ENCODE assay signal across 9 mouse cellular contexts in the genomic region with DNA sequence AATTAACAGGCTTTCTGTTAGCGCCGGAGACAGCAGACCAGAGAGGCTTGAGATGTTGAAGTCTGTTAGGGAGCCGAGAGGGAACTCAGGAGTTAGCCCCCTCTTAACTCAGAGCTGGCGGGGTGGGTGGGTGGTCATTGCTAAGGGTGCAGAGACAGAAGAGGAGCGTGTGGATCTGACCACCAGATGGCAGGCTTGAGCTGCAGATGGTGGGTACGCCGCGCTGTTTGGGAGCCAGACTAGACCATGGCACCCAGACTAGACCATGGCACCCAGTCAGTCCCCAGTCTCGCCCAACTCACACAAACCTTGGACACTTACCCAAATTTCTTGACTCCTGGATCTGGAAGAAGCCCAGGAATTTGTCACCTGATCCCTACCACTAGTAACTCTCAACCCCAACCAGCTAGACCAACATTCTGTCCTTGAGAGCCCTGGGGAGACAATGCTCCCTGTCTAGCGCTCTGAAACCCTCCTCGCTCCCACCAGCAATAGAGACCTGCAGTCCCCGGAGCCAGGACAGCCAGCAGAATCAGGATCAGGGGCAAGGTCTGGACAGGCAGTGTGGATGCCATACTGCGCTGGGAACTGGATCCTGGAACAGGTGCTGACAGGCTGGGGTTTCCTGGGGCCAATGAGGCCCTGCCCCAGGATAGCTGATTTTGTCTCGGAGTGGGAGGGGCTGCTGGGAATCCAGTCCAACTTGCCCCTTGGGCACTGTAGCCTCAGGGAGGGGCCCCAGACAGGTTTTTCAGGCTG. TPM values are rescaled to one million over a fixed set of nuclear protein-coding genes. Genes with fewer than 3 reads are reported as not detected.
DNase-seq lines count a peak whose midpoint lies in the region; ATAC-seq and TF ChIP-seq lines count a peak whose summit lies in the region.
"Had no signal": no experiment of that assay in that cellular context is flagged by ENCODE, and none has a peak within 500 bp of the region (broad histone marks: within the 10 kb centered on the region; RNA-seq: fewer than 3 reads in every experiment).

No protein-coding gene starts in this region.

- peak; percentile 89 for TF ChIP-seq RAD21 in CH12.LX (IDR thresholded peaks at IDR 0.05; ENCODE audit: low read depth, low read length)

- peaks cover 4 to 18% of the 10 kb centered on the region in 2 experiments for H3K4me1 ChIP-seq in CH12.LX (ENCODE audit: control insufficient read depth in 1 of 2, insufficient read depth in 2 of 2)
- peaks cover 39% of the 10 kb centered on the region for H3K4me1 ChIP-seq in forebrain, embryonic 12.5 days
- no peaks in the 10 kb centered on the region for H3K4me1 ChIP-seq in liver, embryonic 15.5 days (replicated peaks)
- H3K4me1 ChIP-seq in neural tube, embryonic 12.5 days: peaks cover 31% of the 10 kb centered on the region
- peaks cover 4% of the 10 kb centered on the region for H3K4me1 ChIP-seq in stomach, embryonic 16.5 days (ENCODE audit: control insufficient read depth, insufficient read depth, low read length)

- H3K79me2 ChIP-seq in CH12.LX (replicated peaks; ENCODE audit: control insufficient read depth, extremely low read depth, insufficient read depth, poor library complexity, severe bottlenecking): no peaks in the 10 kb centered on the region

- TF ChIP-seq EP300 in CH12.LX (IDR thresholded peaks at IDR 0.05; ENCODE audit: low read length): no peak

- peaks cover 4% of the 10 kb centered on the region for H3K27me3 ChIP-seq in CH12.LX (replicated peaks)
- peaks cover 27% of the 10 kb centered on the region; the same call in 1 of the 2 replicates for H3K27me3 ChIP-seq in forebrain, embryonic 12.5 days
- peaks cover 48% of the 10 kb centered on the region for H3K27me3 ChIP-seq in liver, embryonic 15.5 days
- peaks cover 7% of the 10 kb centered on the region; the same call in 1 of the 2 replicates for H3K27me3 ChIP-seq in neural tube, embryonic 12.5 days (replicated peaks)
- no peaks in the 10 kb centered on the region for H3K27me3 ChIP-seq in stomach, embryonic 16.5 days (ENCODE audit: control insufficient read depth, insufficient read depth, low read length)

- peak; percentile 69 for ATAC-seq in forebrain, embryonic 12.5 days (ENCODE audit: low FRiP score)
- ATAC-seq in liver, embryonic 15.5 days (ENCODE audit: insufficient read depth): peak; percentile 37; the same call in 1 of the 2 replicates
- ATAC-seq in neural tube, embryonic 12.5 days (ENCODE audit: low FRiP score, low read depth): peak; percentile 69; the same call in 1 of the 2 replicates
- ATAC-seq in stomach, embryonic 16.5 days (ENCODE audit: insufficient read depth, low FRiP score): peak; percentile 82; the same call in 1 of the 2 replicates

- H3K9ac ChIP-seq in CH12.LX (ENCODE audit: insufficient read depth, low read depth): no peak overlapping the region
- peak overlapping the region; percentile 12; the same call in 1 of the 2 replicates for H3K9ac ChIP-seq in forebrain, embryonic 12.5 days
- no peak overlapping the region for H3K9ac ChIP-seq in liver, embryonic 15.5 days
- no peak overlapping the region for H3K9ac ChIP-seq in neural tube, embryonic 12.5 days
- peak overlapping the region; percentile 35; the same call in 1 of the 2 replicates for H3K9ac ChIP-seq in stomach, embryonic 16.5 days (ENCODE audit: low read length)

- in situ Hi-C loops in CH12.LX (cut with MboI; ENCODE audit: low pct_ligation_motif_present, low pct_unique_long_range_greater_than_20kb, low sequenced_read_pairs): no loop called here

- TF ChIP-seq CTCF in CH12.LX (conservative IDR thresholded peaks at IDR 0.05 in 1 of 2, IDR thresholded peaks at IDR 0.05 in 1 of 2; ENCODE audit: low read depth in 2 of 2, low read length in 2 of 2): peak; percentile 58 to 89; a peak in 3 of 4 replicates

- WGBS in forebrain, embryonic 12.5 days: 8% methylated on average over 14 of the region's 14 CpGs
- WGBS in liver, embryonic 15.5 days (ENCODE audit: insufficient replicate concordance): 13% methylated on average over 14 of the region's 14 CpGs
- WGBS in neural tube, embryonic 12.5 days: 10% methylated on average over 14 of the region's 14 CpGs
- 8% methylated on average over 14 of the region's 14 CpGs for WGBS in stomach, embryonic 16.5 days

- no peak overlapping the region for H3K4me3 ChIP-seq in CH12.LX (replicated peaks in 1 of 3; ENCODE audit: low read depth in 2 of 3, low read length in 2 of 3, poor library complexity in 1 of 3)
- H3K4me3 ChIP-seq in forebrain, embryonic 12.5 days (replicated peaks): no peak overlapping the region
- H3K4me3 ChIP-seq in liver, embryonic 15.5 days (replicated peaks): no peak overlapping the region
- no peak overlapping the region for H3K4me3 ChIP-seq in neural tube, embryonic 12.5 days
- peak overlapping the region; percentile 10; the same call in 1 of the 2 replicates for H3K4me3 ChIP-seq in stomach, embryonic 16.5 days (replicated peaks; ENCODE audit: low read length)

- peak; percentile 78 for DNase-seq in CH12.LX (ENCODE audit: extremely low read depth)
- peak; percentile 54 for DNase-seq in c-Kit-positive CD71-positive TER-119-positive erythroid progenitor cells, embryonic 14.5 days (ENCODE audit: low spot score)
- DNase-seq in heart, postnatal 10 days: peak; percentile 85 to 94
- DNase-seq in kidney, postnatal 36 days: peak; percentile 77 to 95

- no peak overlapping the region for H3K4me2 ChIP-seq in CH12.LX (ENCODE audit: insufficient read depth, low read depth, poor library complexity, severe bottlenecking)
- H3K4me2 ChIP-seq in forebrain, embryonic 12.5 days: no peak overlapping the region
- no peak overlapping the region for H3K4me2 ChIP-seq in liver, embryonic 15.5 days
- H3K4me2 ChIP-seq in neural tube, embryonic 12.5 days (replicated peaks): no peak overlapping the region
- peak overlapping the region; percentile 33; the same call in 1 of the 2 replicates for H3K4me2 ChIP-seq in stomach, embryonic 16.5 days (ENCODE audit: low read depth, low read length)

- H3K27ac ChIP-seq in CH12.LX (ENCODE audit: insufficient read depth, low read depth): no peak overlapping the region
- H3K27ac ChIP-seq in forebrain, embryonic 12.5 days: peak overlapping the region; percentile 20; the same call in 1 of the 2 replicates
- no peak overlapping the region for H3K27ac ChIP-seq in liver, embryonic 15.5 days (replicated peaks)
- no peak overlapping the region for H3K27ac ChIP-seq in neural tube, embryonic 12.5 days
- H3K27ac ChIP-seq in stomach, embryonic 16.5 days (ENCODE audit: low read length): peak overlapping the region; percentile 58; the same call in 1 of the 2 replicates

- TF ChIP-seq POLR2A in CH12.LX (IDR thresholded peaks at IDR 0.05; ENCODE audit: low read depth, low read length): no peak

- peaks cover under 1% of the 10 kb centered on the region for H3K9me3 ChIP-seq in CH12.LX (replicated peaks; ENCODE audit: low read length)
- H3K9me3 ChIP-seq in forebrain, embryonic 12.5 days: no peaks in the 10 kb centered on the region
- H3K9me3 ChIP-seq in liver, embryonic 15.5 days (replicated peaks): no peaks in the 10 kb centered on the region
- no peaks in the 10 kb centered on the region for H3K9me3 ChIP-seq in neural tube, embryonic 12.5 days
- no peaks in the 10 kb centered on the region for H3K9me3 ChIP-seq in stomach, embryonic 16.5 days (replicated peaks; ENCODE audit: control insufficient read depth, low read length)

- no peaks in the 10 kb centered on the region for H3K36me3 ChIP-seq in CH12.LX (replicated peaks in 1 of 2; ENCODE audit: control insufficient read depth in 1 of 2, insufficient read depth in 1 of 2, low read length in 1 of 2)
- H3K36me3 ChIP-seq in forebrain, embryonic 12.5 days (replicated peaks): no peaks in the 10 kb centered on the region
- H3K36me3 ChIP-seq in liver, embryonic 15.5 days (replicated peaks): no peaks in the 10 kb centered on the region
- H3K36me3 ChIP-seq in neural tube, embryonic 12.5 days: no peaks in the 10 kb centered on the region
- no peaks in the 10 kb centered on the region for H3K36me3 ChIP-seq in stomach, embryonic 16.5 days (ENCODE audit: control insufficient read depth, insufficient read depth, low read length)

- intact Hi-C loops in heart, postnatal 10 days (cut with DNase I): loop anchor here (1.0 kb wide), 3 partner anchors 23 to 198 kb away; no protein-coding TSS in a partner anchor

- dilution Hi-C loops in CH12.LX (cut with MboI; ENCODE audit: extremely low pct_ligation_motif_present, extremely low pct_unique_long_range_greater_than_20kb, low sequenced_read_pairs): no loop called here

RNA-seq across cellular contexts. Expression of gene Upk2, which starts 0.5 kb away (rescaled TPM):
- total RNA-seq in CH12.LX (2012; rRNA removed) (not detected in 2 replicates), CH12.LX (2014; rRNA removed) (not detected in 2 replicates)
- polyA plus RNA-seq in CH12.LX (2012; ENCODE audit: insufficient read length, low read depth): not detected in 2 replicates
- 0.29 TPM in 1 of 2 replicates, not detected in the other for polyA plus RNA-seq in forebrain, embryonic 12.5 days (2016; fragmentation: Nextera tagmentation; extraction: Ambion mirVana)
- total RNA-seq in heart, postnatal 10 days (2021): not detected
- polyA plus RNA-seq in liver, embryonic 15.5 days (2015; fragmentation: Nextera tagmentation; extraction: Ambion mirVana): not detected in 2 replicates
- polyA plus RNA-seq in neural tube, embryonic 12.5 days (2016; fragmentation: Nextera tagmentation; extraction: Ambion mirVana): 0.35 TPM in 1 of 2 replicates, not detected in the other
- 31.1 and 39.0 TPM in 2 replicates for polyA plus RNA-seq in stomach, embryonic 16.5 days (2015; fragmentation: Nextera tagmentation; extraction: Ambion mirVana)
- polyA plus RNA-seq: frontal cortex, adult 2 months had no signal

RNA-seq across cellular contexts. Expression of gene Foxr1, which starts 13.4 kb away (rescaled TPM):
- total RNA-seq in CH12.LX (2012; rRNA removed) (0.08 and 0.21 TPM in 2 replicates), CH12.LX (2014; rRNA removed) (not detected in 2 replicates)
- polyA plus RNA-seq in CH12.LX (2012; ENCODE audit: insufficient read length, low read depth): 1.4 and 1.5 TPM in 2 replicates
- polyA plus RNA-seq in forebrain, embryonic 12.5 days (2016; fragmentation: Nextera tagmentation; extraction: Ambion mirVana): not detected in 2 replicates
- total RNA-seq in heart, postnatal 10 days (2021): not detected
- polyA plus RNA-seq in liver, embryonic 15.5 days (2015; fragmentation: Nextera tagmentation; extraction: Ambion mirVana): 0.06 TPM in 1 of 2 replicates, not detected in the other
- polyA plus RNA-seq in neural tube, embryonic 12.5 days (2016; fragmentation: Nextera tagmentation; extraction: Ambion mirVana): not detected in 2 replicates
- polyA plus RNA-seq in stomach, embryonic 16.5 days (2015; fragmentation: Nextera tagmentation; extraction: Ambion mirVana): not detected in 2 replicates
- polyA plus RNA-seq: frontal cortex, adult 2 months had no signal

RNA-seq across cellular contexts. Expression of gene Bcl9l, which starts 28.3 kb away (rescaled TPM):
- total RNA-seq in CH12.LX (2012; rRNA removed): 0.88 and 1.6 TPM in 2 replicates
- total RNA-seq in CH12.LX (2014; rRNA removed): 0.08 and 0.67 TPM in 2 replicates
- polyA plus RNA-seq in CH12.LX (2012; ENCODE audit: insufficient read length, low read depth): 6.2 and 7.5 TPM in 2 replicates
- 10.6 and 10.7 TPM in 2 replicates for polyA plus RNA-seq in forebrain, embryonic 12.5 days (2016; fragmentation: Nextera tagmentation; extraction: Ambion mirVana)
- 10 to 100 TPM; 66.8 to 73.0 TPM for total RNA-seq in heart, postnatal 10 days (2021)
- 1.9 and 2.3 TPM in 2 replicates for polyA plus RNA-seq in liver, embryonic 15.5 days (2015; fragmentation: Nextera tagmentation; extraction: Ambion mirVana)
- 9.3 and 10.9 TPM in 2 replicates for polyA plus RNA-seq in neural tube, embryonic 12.5 days (2016; fragmentation: Nextera tagmentation; extraction: Ambion mirVana)
- 9.0 and 10.6 TPM in 2 replicates for polyA plus RNA-seq in stomach, embryonic 16.5 days (2015; fragmentation: Nextera tagmentation; extraction: Ambion mirVana)

RNA-seq across cellular contexts. Expression of gene Ccdc84, which starts 35.9 kb away (rescaled TPM):
- 25.4 and 30.4 TPM in 2 replicates for total RNA-seq in CH12.LX (2012; rRNA removed)
- 21.7 and 26.0 TPM in 2 replicates for total RNA-seq in CH12.LX (2014; rRNA removed)
- polyA plus RNA-seq in CH12.LX (2012; ENCODE audit: insufficient read length, low read depth): 16.5 and 18.3 TPM in 2 replicates
- 30.3 and 32.2 TPM in 2 replicates for polyA plus RNA-seq in forebrain, embryonic 12.5 days (2016; fragmentation: Nextera tagmentation; extraction: Ambion mirVana)
- total RNA-seq in heart, postnatal 10 days (2021): 10 to 100 TPM; 11.6 to 12.0 TPM
- 12.6 and 13.6 TPM in 2 replicates for polyA plus RNA-seq in liver, embryonic 15.5 days (2015; fragmentation: Nextera tagmentation; extraction: Ambion mirVana)
- 30.6 and 35.7 TPM in 2 replicates for polyA plus RNA-seq in neural tube, embryonic 12.5 days (2016; fragmentation: Nextera tagmentation; extraction: Ambion mirVana)
- 22.4 and 27.6 TPM in 2 replicates for polyA plus RNA-seq in stomach, embryonic 16.5 days (2015; fragmentation: Nextera tagmentation; extraction: Ambion mirVana)

RNA-seq across cellular contexts. Expression of gene Trappc4, which starts 46.9 kb away (rescaled TPM):
- total RNA-seq in CH12.LX (2012; rRNA removed) (81.3 and 88.2 TPM in 2 replicates), CH12.LX (2014; rRNA removed) (125 and 135 TPM in 2 replicates)
- 55.9 and 69.2 TPM in 2 replicates for polyA plus RNA-seq in CH12.LX (2012; ENCODE audit: insufficient read length, low read depth)
- polyA plus RNA-seq in forebrain, embryonic 12.5 days (2016; fragmentation: Nextera tagmentation; extraction: Ambion mirVana): 242 and 243 TPM in 2 replicates
- 10 to 100 TPM; 34.8 to 42.5 TPM for total RNA-seq in heart, postnatal 10 days (2021)
- polyA plus RNA-seq in liver, embryonic 15.5 days (2015; fragmentation: Nextera tagmentation; extraction: Ambion mirVana): 48.2 and 50.4 TPM in 2 replicates
- polyA plus RNA-seq in neural tube, embryonic 12.5 days (2016; fragmentation: Nextera tagmentation; extraction: Ambion mirVana): 266 and 275 TPM in 2 replicates
- 112 and 116 TPM in 2 replicates for polyA plus RNA-seq in stomach, embryonic 16.5 days (2015; fragmentation: Nextera tagmentation; extraction: Ambion mirVana)

Comparison
In these comparisons a context has a peak if more than half of its experiments do, and no peak if none do; other contexts are left out.
1. H3K27ac ChIP-seq: peak in forebrain, embryonic 12.5 days (single experiment) and stomach, embryonic 16.5 days (single experiment); none in CH12.LX (single experiment), liver, embryonic 15.5 days (single experiment) and neural tube, embryonic 12.5 days (single experiment).
2. H3K9ac ChIP-seq: peak in forebrain, embryonic 12.5 days (single experiment) and stomach, embryonic 16.5 days (single experiment); none in CH12.LX (single experiment), liver, embryonic 15.5 days (single experiment) and neural tube, embryonic 12.5 days (single experiment).
3. RNA of gene Upk2, which starts 0.5 kb away (polyA plus RNA-seq): 31.1 to 39.0 TPM in stomach, embryonic 16.5 days; 0.35 TPM in neural tube, embryonic 12.5 days, 0.29 TPM in forebrain, embryonic 12.5 days, not detected in CH12.LX and not detected in liver, embryonic 15.5 days; every median in the first group is over 10 times any median in the second.
4. Peak in every context shown above with its lines, with median percentiles within 50 percentile points of each other: DNase-seq and ATAC-seq.